Mouse (Mus musculus) small intestine, adult 2 months (tissue): Measurements from ENCODE around the gene Zc3h14.

ENCODE experiments used
- CTCF ChIP-seq: fragments of 200-500 bp; IDR thresholded peaks from 2 replicates; pipeline ENCODE4 v1.5.1; 2012; ENCODE audit warnings: low read depth, mild to moderate bottlenecking, control low read depth, inconsistent platforms, low read length, moderate library complexity, mixed read lengths; ENCODE audit not compliant: insufficient replicate concordance, insufficient read length; ENCODE audit errors: extremely low read depth
- POLR2A ChIP-seq: fragments of 200-500 bp; IDR thresholded peaks from 2 replicates; pipeline ENCODE4 v1.6.1; 2012; ENCODE audit warnings: low read depth, mild to moderate bottlenecking, control low read depth, inconsistent platforms, low read length, moderate library complexity

DNA sequence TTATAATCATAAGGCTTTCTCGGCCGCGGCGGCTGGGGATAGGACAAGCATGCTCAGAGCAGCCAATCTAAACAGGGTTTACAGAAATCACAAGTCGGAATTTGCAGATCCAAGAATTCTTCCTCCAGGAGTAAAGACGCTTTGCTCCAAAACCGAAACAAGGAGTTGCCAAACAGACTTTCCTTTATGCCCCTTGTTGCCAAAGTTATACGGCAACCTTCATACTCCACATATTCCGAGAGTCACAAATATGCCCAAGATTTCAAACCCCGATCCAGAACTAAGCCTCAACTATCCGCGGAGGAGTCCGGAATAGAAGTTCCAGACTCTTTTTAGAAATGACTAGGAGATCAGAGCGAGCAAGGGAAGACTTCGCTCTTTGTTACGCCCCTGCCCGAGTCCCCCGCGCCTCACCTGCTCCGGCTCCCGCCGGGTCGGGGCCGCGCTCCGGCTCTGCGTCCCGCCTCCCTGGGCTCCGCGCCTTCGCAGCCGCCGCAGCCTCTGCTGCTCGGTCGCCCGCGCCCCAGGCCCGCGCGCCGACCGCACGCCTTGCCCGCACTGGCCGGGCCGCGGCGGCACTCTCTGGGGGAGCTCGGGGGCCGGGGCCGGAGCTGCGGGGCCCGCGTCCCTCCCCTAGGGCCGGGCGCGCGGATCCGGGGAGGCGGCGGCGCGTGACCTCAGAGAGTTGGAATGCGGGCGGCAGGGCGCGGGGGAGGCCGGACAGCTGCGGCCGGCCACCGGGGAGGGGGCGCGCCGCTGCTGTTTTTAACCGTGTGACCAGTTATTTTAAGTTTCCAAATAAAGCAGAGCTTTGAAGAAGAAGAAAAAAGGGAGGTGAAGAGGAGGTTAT is 9.6 kb upstream of the Zc3h14 start, which contains the start of gene Ptpn21:
- no peak for TF ChIP-seq CTCF
- TF ChIP-seq POLR2A: no peak
